Mouse (Mus musculus) intestine, embryonic 16.5 days (tissue): ENCODE data around the gene H2afy. TPM values are rescaled to one million over a fixed set of nuclear protein-coding genes. Genes with fewer than 3 reads are reported as not detected.

Source experiments
- ATAC-seq: fragments of 200-750 bp; cut with Nextera tagmentation; 2 replicates; pipeline ENCODE4 v1.8.0; 2017; ENCODE audit warnings: moderate TSS enrichment, moderate library complexity
- H3K27ac ChIP-seq: fragments of 300-500 bp; sonication (generic); 2 replicates; pipeline ENCODE4 v1.5.1; 2014; ENCODE audit warnings: mild to moderate bottlenecking, low read length
- H3K27me3 ChIP-seq: fragments of 300-500 bp; sonication (generic); replicated peaks from 2 replicates; pipeline ENCODE4 v1.6.1; 2014; ENCODE audit warnings: low read length, control low read depth, mixed read lengths; ENCODE audit not compliant: control insufficient read depth, insufficient read depth
- H3K36me3 ChIP-seq: fragments of 300-500 bp; sonication (generic); 2 replicates; pipeline ENCODE4 v1.6.1; 2014; ENCODE audit warnings: low read length, control low read depth; ENCODE audit not compliant: control insufficient read depth, insufficient read depth
- H3K4me1 ChIP-seq: fragments of 300-500 bp; sonication (generic); 2 replicates; pipeline ENCODE4 v1.6.1; 2014; ENCODE audit warnings: low read length, control low read depth, mixed read lengths; ENCODE audit not compliant: control insufficient read depth, insufficient read depth
- H3K4me2 ChIP-seq: fragments of 300-500 bp; sonication (generic); 2 replicates; pipeline ENCODE4 v1.6.1; 2014; ENCODE audit warnings: low read depth, low read length, control low read depth
- H3K4me3 ChIP-seq: fragments of 300-500 bp; sonication (generic); 2 replicates; pipeline ENCODE4 v1.5.1; 2014; ENCODE audit warnings: mild to moderate bottlenecking, low read length
- H3K9ac ChIP-seq: fragments of 300-500 bp; sonication (generic); 2 replicates; pipeline ENCODE4 v1.6.1; 2014; ENCODE audit warnings: low read depth, low read length
- H3K9me3 ChIP-seq: fragments of 300-500 bp; sonication (generic); 2 replicates; pipeline ENCODE4 v1.6.1; 2016; ENCODE audit warnings: low read length, control low read depth; ENCODE audit not compliant: control insufficient read depth
- WGBS: fragments of 180-500 bp; shearing (Covaris S2); extraction: QIAGEN DNeasy Blood & Tissue Kit; methylation state at CpG from one replicate; pipeline ENCODE4 v1.1.7; 2014; 5-methylcytosine and 5-hydroxymethylcytosine counted together
- polyA plus RNA-seq: library from polyadenylated mRNA; unstranded; fragments of >200 nt; fragmentation: Nextera tagmentation; extraction: Ambion mirVana; gene quantifications from 2 replicates; pipeline ENCODE4 v1.2.1, GENCODE M21; 2015

The H2afy gene
- polyA plus RNA-seq, 1 experiment from 2014 or later: 246 TPM

- ATAC-seq: no peak
- 80% methylated on average over 5 of the region's 5 CpGs for WGBS
- Histone ChIP-seq H3K4me2 (no peak overlapping the region), H3K4me1 (peaks cover 6% of the 10 kb centered on the region), H3K27me3 (no peaks in the 10 kb centered on the region), H3K4me3 (no peak overlapping the region), H3K36me3 (peaks cover 33% of the 10 kb centered on the region), H3K27ac (no peak overlapping the region), H3K9ac (no peak overlapping the region), H3K9me3 (no peaks in the 10 kb centered on the region)
These were observed 63.0 kb downstream of the H2afy start for GRCm38 (mm10) chr13:56073186-56073585.

GRCm38 (mm10) chr13:56072268-56072607 is 63.9 kb downstream of the H2afy start:
- 42% methylated on average over 4 of the region's 4 CpGs for WGBS
- H3K9me3 ChIP-seq: no peaks in the 10 kb centered on the region
- H3K4me1 ChIP-seq: peaks cover 6% of the 10 kb centered on the region
- no peaks in the 10 kb centered on the region for H3K27me3 ChIP-seq
- no peak overlapping the region for H3K4me3 ChIP-seq
- no peak overlapping the region for H3K27ac ChIP-seq
- peaks cover 25% of the 10 kb centered on the region for H3K36me3 ChIP-seq
- H3K9ac ChIP-seq: no peak overlapping the region
- ATAC-seq: no peak
- no peak overlapping the region for H3K4me2 ChIP-seq

- 77% methylated on average over 16 of the region's 16 CpGs for WGBS
- no peaks in the 10 kb centered on the region for H3K9me3 ChIP-seq
- peaks cover 6% of the 10 kb centered on the region for H3K4me1 ChIP-seq
- no peak for ATAC-seq
- no peak overlapping the region for H3K27ac ChIP-seq
- H3K9ac ChIP-seq: no peak overlapping the region
- H3K36me3 ChIP-seq: peaks cover 20% of the 10 kb centered on the region
- H3K27me3 ChIP-seq: no peaks in the 10 kb centered on the region
- H3K4me2 ChIP-seq: no peak overlapping the region
- H3K4me3 ChIP-seq: no peak overlapping the region
These were observed 64.4 kb downstream of the H2afy start for GRCm38 (mm10) chr13:56071586-56072267.

- no peak overlapping the region for H3K9ac ChIP-seq
- H3K9me3 ChIP-seq: no peaks in the 10 kb centered on the region
- peaks cover 6% of the 10 kb centered on the region for H3K4me1 ChIP-seq
- no peaks in the 10 kb centered on the region for H3K27me3 ChIP-seq
- 0 out of 2 replicates have a peak, but pooled peaks cover 7% of the 10 kb centered on the region for H3K36me3 ChIP-seq
- WGBS: 45% methylated on average over 6 of the region's 6 CpGs
- no peak overlapping the region for H3K4me2 ChIP-seq
- H3K27ac ChIP-seq: no peak overlapping the region
- ATAC-seq: peak; percentile 82
- no peak overlapping the region for H3K4me3 ChIP-seq
These were observed 66.5 kb downstream of the H2afy start for GRCm38 (mm10) chr13:56069643-56070042.

- no peak overlapping the region for H3K4me3 ChIP-seq
- no peak for ATAC-seq
- H3K4me2 ChIP-seq: no peak overlapping the region
- peaks cover 6% of the 10 kb centered on the region for H3K4me1 ChIP-seq
- H3K27me3 ChIP-seq: no peaks in the 10 kb centered on the region
- no peaks in the 10 kb centered on the region for H3K36me3 ChIP-seq
- WGBS: 72% methylated on average over 4 of the region's 4 CpGs
- H3K27ac ChIP-seq: no peak overlapping the region
- no peak overlapping the region for H3K9ac ChIP-seq
- no peaks in the 10 kb centered on the region for H3K9me3 ChIP-seq
These were observed 67.6 kb downstream of the H2afy start for GRCm38 (mm10) chr13:56068517-56068916.

- no peak for ATAC-seq
- no peak overlapping the region for H3K9ac ChIP-seq
- peaks cover 6% of the 10 kb centered on the region for H3K4me1 ChIP-seq
- H3K27ac ChIP-seq: no peak overlapping the region
- no peak overlapping the region for H3K4me3 ChIP-seq
- H3K9me3 ChIP-seq: no peaks in the 10 kb centered on the region
- no peak overlapping the region for H3K4me2 ChIP-seq
- H3K36me3 ChIP-seq: no peaks in the 10 kb centered on the region
- 85% methylated on average over 2 of the region's 2 CpGs for WGBS
- H3K27me3 ChIP-seq: no peaks in the 10 kb centered on the region
These were observed 69.3 kb downstream of the H2afy start for GRCm38 (mm10) chr13:56066904-56067303.

GRCm38 (mm10) chr13:56066152-56066551 is 70.0 kb downstream of the H2afy start:
- Histone ChIP-seq H3K9ac (no peak overlapping the region), H3K4me2 (no peak overlapping the region), H3K27me3 (no peaks in the 10 kb centered on the region), H3K4me3 (no peak overlapping the region), H3K27ac (no peak overlapping the region), H3K9me3 (no peaks in the 10 kb centered on the region), H3K4me1 (peaks cover 6% of the 10 kb centered on the region), H3K36me3 (no peaks in the 10 kb centered on the region)
- 69% methylated on average over 21 of the region's 21 CpGs for WGBS
- ATAC-seq: 0 out of 2 replicates have a peak, but pooled peaks have one; percentile 22

GRCm38 (mm10) chr13:56057761-56058160 is 78.4 kb downstream of the H2afy start:
- Histone ChIP-seq H3K9ac (no peak overlapping the region), H3K4me1 (0 out of 2 replicates have a peak, but pooled peaks cover under 1% of the 10 kb centered on the region), H3K4me3 (no peak overlapping the region), H3K27ac (no peak overlapping the region), H3K36me3 (no peaks in the 10 kb centered on the region), H3K4me2 (no peak overlapping the region), H3K9me3 (no peaks in the 10 kb centered on the region), H3K27me3 (no peaks in the 10 kb centered on the region)
- WGBS: 84% methylated on average over 8 of the region's 8 CpGs
- no peak for ATAC-seq

GRCm38 (mm10) chr13:56055720-56056119 is 80.4 kb downstream of the H2afy start:
- Histone ChIP-seq H3K4me3 (no peak overlapping the region), H3K27ac (no peak overlapping the region), H3K9ac (no peak overlapping the region), H3K9me3 (no peaks in the 10 kb centered on the region), H3K27me3 (no peaks in the 10 kb centered on the region), H3K4me2 (no peak overlapping the region), H3K36me3 (no peaks in the 10 kb centered on the region), H3K4me1 (peaks cover 6% of the 10 kb centered on the region; the same call in 1 of the 2 replicates)
- peak; percentile 67 for ATAC-seq
- 77% methylated on average over 5 of the region's 5 CpGs for WGBS

- Histone ChIP-seq H3K27me3 (no peaks in the 10 kb centered on the region), H3K4me1 (peaks cover 6% of the 10 kb centered on the region; the same call in 1 of the 2 replicates), H3K27ac (no peak overlapping the region), H3K4me3 (no peak overlapping the region), H3K9ac (no peak overlapping the region), H3K36me3 (no peaks in the 10 kb centered on the region), H3K4me2 (no peak overlapping the region), H3K9me3 (no peaks in the 10 kb centered on the region)
- WGBS: 79% methylated on average over 6 of the region's 6 CpGs
- no peak for ATAC-seq
These were observed 82.1 kb downstream of the H2afy start for GRCm38 (mm10) chr13:56054089-56054488.
